Mouse (Mus musculus) limb, embryonic 15.5 days (tissue): ENCODE measurements at regions not wholly inside any gene's neighbourhood (a gene's known extent, or its start where the extent isn't known, plus 50 kb on each side); places are given as distances from the start of the nearest gene placed in this dataset.

ENCODE experiments used
- ATAC-seq: fragments of 200-750 bp; cut with Nextera tagmentation; 2 replicates; pipeline ENCODE4 v1.8.0; 2017; ENCODE audit warnings: low read depth, moderate TSS enrichment; ENCODE audit not compliant: insufficient number of reproducible peaks, low FRiP score, low TSS enrichment
- H3K27ac ChIP-seq: fragments of 300-500 bp; sonication (generic); 2 replicates; pipeline ENCODE4 v1.5.1; 2015; ENCODE audit warnings: moderate library complexity, mild to moderate bottlenecking, inconsistent platforms
- H3K27me3 ChIP-seq: fragments of 300-500 bp; sonication (generic); 2 replicates; pipeline ENCODE4 v1.6.1; 2015; ENCODE audit warnings: inconsistent platforms
- H3K36me3 ChIP-seq: fragments of 300-500 bp; sonication (generic); 2 replicates; pipeline ENCODE4 v1.6.1; 2015; ENCODE audit warnings: inconsistent platforms
- H3K4me1 ChIP-seq: fragments of 300-500 bp; sonication (generic); 2 replicates; pipeline ENCODE4 v1.6.1; 2015; ENCODE audit warnings: inconsistent platforms
- H3K4me2 ChIP-seq: fragments of 300-500 bp; sonication (generic); 2 replicates; pipeline ENCODE4 v1.6.1; 2015; ENCODE audit warnings: mild to moderate bottlenecking, inconsistent platforms
- H3K4me3 ChIP-seq: fragments of 300-500 bp; sonication (generic); 2 replicates; pipeline ENCODE4 v1.5.1; 2015; ENCODE audit warnings: mild to moderate bottlenecking, inconsistent platforms
- H3K9ac ChIP-seq: fragments of 300-500 bp; sonication (generic); 2 replicates; pipeline ENCODE4 v1.6.1; 2015; ENCODE audit warnings: inconsistent platforms
- H3K9me3 ChIP-seq: fragments of 300-500 bp; sonication (generic); 2 replicates; pipeline ENCODE4 v1.6.1; 2016; ENCODE audit warnings: inconsistent platforms
- WGBS: fragments of 180-500 bp; shearing (Covaris S2); methylation state at CpG from one replicate; pipeline ENCODE4 v1.1.7; 2015; 5-methylcytosine and 5-hydroxymethylcytosine counted together

DNA sequence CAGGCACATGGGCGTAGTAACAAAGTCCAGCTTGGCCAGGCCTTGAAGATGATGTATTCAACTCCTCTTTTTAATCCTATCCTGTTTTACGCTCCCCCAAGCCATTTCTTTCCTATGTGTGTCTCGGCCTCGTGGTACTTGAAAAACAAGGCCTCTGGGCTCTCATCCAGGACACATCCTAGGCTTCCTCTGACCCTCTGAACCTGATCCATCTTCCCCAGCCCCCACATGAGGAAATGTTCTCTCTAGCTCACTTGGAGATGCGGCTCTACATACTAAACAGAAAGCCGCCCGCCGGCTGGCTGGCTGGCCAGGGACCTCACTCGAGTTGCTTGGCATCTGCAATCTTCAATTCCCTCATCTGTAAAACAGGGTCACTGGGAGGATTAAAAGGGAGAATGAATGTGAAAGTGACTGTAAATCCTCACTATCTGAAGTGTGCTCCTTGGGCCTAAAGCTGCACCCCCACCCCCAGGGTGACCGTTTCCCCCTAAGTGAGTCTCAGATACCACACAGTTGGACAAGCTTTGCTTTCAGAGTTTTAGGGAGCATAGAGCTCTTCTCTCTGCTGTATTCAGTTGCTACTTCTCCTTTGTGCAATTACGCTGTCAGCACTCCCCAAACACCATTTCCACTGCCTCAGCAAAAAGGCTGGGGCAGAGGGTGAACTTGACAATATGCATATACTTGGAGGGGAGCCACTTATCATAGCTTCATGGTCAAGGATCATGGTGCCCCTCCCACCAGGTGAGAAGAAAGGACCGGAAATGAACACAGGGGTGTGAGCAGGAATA lies 109.7 kb downstream of the H2al1j start:
- ATAC-seq: no peak
- WGBS: 60% methylated on average over 12 of the region's 12 CpGs
- H3K36me3 ChIP-seq: no peaks in the 10 kb centered on the region
- peaks cover 39% of the 10 kb centered on the region for H3K27me3 ChIP-seq
- H3K9me3 ChIP-seq: no peaks in the 10 kb centered on the region
- peaks cover 8% of the 10 kb centered on the region for H3K4me1 ChIP-seq
- no peak overlapping the region for H3K9ac ChIP-seq
- H3K27ac ChIP-seq: no peak overlapping the region; the same call in 1 of the 2 replicates
- no peak overlapping the region for H3K4me2 ChIP-seq
- no peak overlapping the region for H3K4me3 ChIP-seq

DNA sequence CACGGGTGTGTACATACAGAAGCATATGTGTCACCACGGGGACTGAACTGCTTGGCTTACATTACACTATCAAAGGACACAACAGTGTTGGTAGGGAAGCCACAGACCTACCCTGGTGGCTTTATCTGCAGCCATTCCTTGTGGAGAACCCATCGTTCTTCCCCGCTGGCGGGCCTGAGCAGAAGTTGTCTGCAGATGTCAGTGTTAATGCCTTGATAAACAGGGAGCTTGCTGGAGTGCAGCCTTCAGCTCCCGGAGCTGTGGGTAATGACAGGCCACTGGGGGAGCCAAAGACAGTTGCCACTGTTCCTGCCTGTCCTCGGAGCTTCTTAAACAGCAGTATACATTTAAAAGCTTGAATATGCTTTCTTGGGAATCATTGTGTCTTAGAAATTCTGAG lies 115.9 kb downstream of the H2al1j start:
- no peak overlapping the region for H3K9ac ChIP-seq
- 63% methylated on average over 7 of the region's 7 CpGs for WGBS
- H3K36me3 ChIP-seq: no peaks in the 10 kb centered on the region
- H3K4me1 ChIP-seq: 0 out of 2 replicates have a peak, but pooled peaks cover 8% of the 10 kb centered on the region
- no peak overlapping the region for H3K4me3 ChIP-seq
- no peak for ATAC-seq
- peaks cover 37% of the 10 kb centered on the region for H3K27me3 ChIP-seq
- no peaks in the 10 kb centered on the region for H3K9me3 ChIP-seq
- H3K4me2 ChIP-seq: no peak overlapping the region
- no peak overlapping the region for H3K27ac ChIP-seq

DNA sequence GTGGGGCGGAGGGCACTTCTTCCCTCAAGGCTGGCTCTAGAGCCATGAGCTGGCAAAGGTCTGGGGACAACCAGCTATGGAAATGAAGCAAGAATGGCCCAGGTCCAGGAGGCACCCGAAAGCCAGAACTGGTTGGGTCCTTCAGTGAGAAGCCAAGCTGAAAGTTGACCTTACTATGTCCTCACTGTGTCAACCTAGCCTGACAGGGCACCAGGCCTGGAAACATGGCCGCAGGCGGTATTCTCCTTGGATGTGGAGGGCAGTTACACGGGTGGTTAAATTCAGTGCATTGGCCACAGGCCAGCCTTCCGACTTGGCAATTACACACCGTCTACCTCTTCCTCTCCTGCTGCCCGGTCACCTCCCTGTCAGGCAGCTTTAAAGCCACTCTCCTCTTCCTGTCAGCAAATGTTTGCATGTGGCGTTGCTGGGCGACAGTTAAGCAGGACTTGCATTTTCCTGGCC lies 116.7 kb downstream of the H2al1j start:
- WGBS: 51% methylated on average over 10 of the region's 10 CpGs
- Histone ChIP-seq H3K36me3 (no peaks in the 10 kb centered on the region), H3K27ac (no peak overlapping the region), H3K4me3 (no peak overlapping the region), H3K27me3 (peaks cover 32% of the 10 kb centered on the region), H3K9me3 (no peaks in the 10 kb centered on the region), H3K4me1 (0 out of 2 replicates have a peak, but pooled peaks cover 8% of the 10 kb centered on the region), H3K9ac (no peak overlapping the region), H3K4me2 (no peak overlapping the region)
- ATAC-seq: no peak

DNA sequence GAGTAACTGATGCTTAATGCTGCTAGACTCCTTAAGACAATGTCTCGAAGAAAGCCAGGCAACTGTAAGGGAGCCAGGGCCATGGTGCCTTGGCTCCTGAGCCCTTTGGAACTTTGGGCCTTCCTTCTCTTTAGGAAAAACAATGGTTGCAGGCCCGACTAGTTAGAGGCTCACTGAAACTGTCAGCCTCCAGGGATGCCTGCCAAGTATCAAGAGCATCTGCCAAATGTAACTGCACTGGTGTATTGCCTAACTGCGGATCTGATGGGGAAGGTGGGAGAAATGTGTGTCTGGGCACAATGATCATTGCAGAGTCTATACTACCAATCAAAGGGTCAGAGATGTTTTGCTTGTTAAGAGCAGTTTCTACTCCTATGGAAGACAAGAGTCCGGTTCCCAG lies 121.1 kb downstream of the H2al1j start:
- no peak overlapping the region for H3K4me2 ChIP-seq
- no peak for ATAC-seq
- H3K27me3 ChIP-seq: peaks cover 19% of the 10 kb centered on the region
- WGBS: 76% methylated on average over 4 of the region's 4 CpGs
- no peaks in the 10 kb centered on the region for H3K36me3 ChIP-seq
- 0 out of 2 replicates have a peak, but pooled peaks cover 8% of the 10 kb centered on the region for H3K4me1 ChIP-seq
- H3K9ac ChIP-seq: no peak overlapping the region
- H3K9me3 ChIP-seq: no peaks in the 10 kb centered on the region
- H3K4me3 ChIP-seq: no peak overlapping the region
- H3K27ac ChIP-seq: no peak overlapping the region

DNA sequence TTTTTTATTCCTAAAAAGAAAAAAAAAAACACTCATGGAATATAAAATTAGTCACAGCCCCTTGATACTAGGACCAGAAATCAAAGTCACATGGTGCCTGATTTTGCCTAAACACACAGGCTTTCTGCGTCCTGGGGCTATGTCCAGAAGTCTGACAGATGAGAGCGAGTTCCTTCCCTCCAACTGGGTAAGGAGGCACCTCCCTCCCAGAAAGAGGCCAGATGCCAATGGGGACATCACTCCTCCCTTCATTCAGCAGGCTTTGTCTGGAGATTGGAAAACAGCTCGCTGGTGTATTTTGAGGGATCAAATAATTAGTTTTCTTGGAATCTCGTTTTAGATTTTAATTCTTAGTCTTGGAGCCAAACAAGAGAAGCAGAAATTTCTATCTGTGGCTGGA lies 130.9 kb downstream of the H2al1j start:
- peaks cover 13% of the 10 kb centered on the region; the same call in 1 of the 2 replicates for H3K27me3 ChIP-seq
- H3K27ac ChIP-seq: no peak overlapping the region
- no peaks in the 10 kb centered on the region for H3K36me3 ChIP-seq
- H3K9me3 ChIP-seq: no peaks in the 10 kb centered on the region
- H3K9ac ChIP-seq: no peak overlapping the region
- ATAC-seq: no peak
- H3K4me2 ChIP-seq: no peak overlapping the region
- 0 out of 2 replicates have a peak, but pooled peaks cover 2% of the 10 kb centered on the region for H3K4me1 ChIP-seq
- 40% methylated on average over 4 of the region's 4 CpGs for WGBS
- no peak overlapping the region for H3K4me3 ChIP-seq

DNA sequence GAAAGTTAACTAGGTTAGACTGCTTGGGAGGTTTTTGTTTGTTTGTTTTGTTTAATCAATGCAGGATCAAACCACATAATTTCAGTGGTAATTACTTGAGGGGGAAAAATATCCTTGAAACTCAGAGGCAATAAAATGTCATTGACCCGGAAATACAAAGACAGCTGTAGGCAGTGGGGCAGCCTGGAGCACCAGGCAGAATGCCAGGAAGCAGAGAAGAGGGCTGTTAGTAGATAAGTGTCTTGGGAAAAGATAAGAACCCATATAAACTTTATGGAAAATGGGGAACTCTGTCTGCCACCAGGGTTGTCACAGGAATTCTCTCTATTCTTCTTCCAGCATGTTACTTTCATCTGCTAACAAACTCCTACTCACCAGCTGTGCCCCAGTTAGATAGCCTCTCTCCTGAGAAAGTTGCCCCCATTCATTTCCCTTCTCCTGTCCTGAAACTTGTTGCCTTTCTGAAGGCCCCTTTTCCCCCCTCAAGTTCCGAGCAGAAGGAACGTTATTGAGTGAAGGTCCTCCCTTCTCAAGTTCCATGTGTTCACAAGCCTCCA lies 136.4 kb downstream of the H2al1j start:
- Histone ChIP-seq H3K27me3 (peaks cover 16% of the 10 kb centered on the region; the same call in 1 of the 2 replicates), H3K4me1 (0 out of 2 replicates have a peak, but pooled peaks cover 2% of the 10 kb centered on the region), H3K9ac (no peak overlapping the region), H3K9me3 (no peaks in the 10 kb centered on the region), H3K4me3 (no peak overlapping the region), H3K27ac (no peak overlapping the region), H3K36me3 (no peaks in the 10 kb centered on the region), H3K4me2 (no peak overlapping the region)
- 40% methylated on average over 3 of the region's 3 CpGs for WGBS
- no peak for ATAC-seq

DNA sequence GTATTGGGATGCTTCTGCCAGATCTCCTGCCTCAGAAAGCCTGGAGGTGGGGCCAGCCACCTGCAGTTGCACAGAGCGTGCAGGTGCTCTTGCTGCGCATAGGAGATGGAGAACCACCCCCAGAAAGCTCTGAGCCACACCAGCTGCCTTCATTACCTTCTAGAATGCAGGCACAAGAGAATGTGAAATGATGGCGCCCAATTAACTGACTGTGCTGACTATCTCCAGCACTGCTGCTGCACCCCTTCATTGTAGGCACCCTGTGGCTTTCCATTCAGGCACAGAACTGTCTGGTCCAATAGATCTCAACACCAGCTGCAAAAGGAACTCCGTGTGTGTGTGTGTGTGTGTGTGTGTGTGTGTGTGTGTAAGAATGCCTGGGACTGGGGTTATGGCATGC lies 138.6 kb downstream of the H2al1j start:
- H3K9me3 ChIP-seq: no peaks in the 10 kb centered on the region
- H3K4me2 ChIP-seq: no peak overlapping the region
- no peak overlapping the region for H3K4me3 ChIP-seq
- 75% methylated on average over 4 of the region's 4 CpGs for WGBS
- H3K9ac ChIP-seq: no peak overlapping the region
- 0 out of 2 replicates have a peak, but pooled peaks cover 2% of the 10 kb centered on the region for H3K4me1 ChIP-seq
- peaks cover 23% of the 10 kb centered on the region; the same call in 1 of the 2 replicates for H3K27me3 ChIP-seq
- no peak overlapping the region for H3K27ac ChIP-seq
- no peak for ATAC-seq
- H3K36me3 ChIP-seq: no peaks in the 10 kb centered on the region

DNA sequence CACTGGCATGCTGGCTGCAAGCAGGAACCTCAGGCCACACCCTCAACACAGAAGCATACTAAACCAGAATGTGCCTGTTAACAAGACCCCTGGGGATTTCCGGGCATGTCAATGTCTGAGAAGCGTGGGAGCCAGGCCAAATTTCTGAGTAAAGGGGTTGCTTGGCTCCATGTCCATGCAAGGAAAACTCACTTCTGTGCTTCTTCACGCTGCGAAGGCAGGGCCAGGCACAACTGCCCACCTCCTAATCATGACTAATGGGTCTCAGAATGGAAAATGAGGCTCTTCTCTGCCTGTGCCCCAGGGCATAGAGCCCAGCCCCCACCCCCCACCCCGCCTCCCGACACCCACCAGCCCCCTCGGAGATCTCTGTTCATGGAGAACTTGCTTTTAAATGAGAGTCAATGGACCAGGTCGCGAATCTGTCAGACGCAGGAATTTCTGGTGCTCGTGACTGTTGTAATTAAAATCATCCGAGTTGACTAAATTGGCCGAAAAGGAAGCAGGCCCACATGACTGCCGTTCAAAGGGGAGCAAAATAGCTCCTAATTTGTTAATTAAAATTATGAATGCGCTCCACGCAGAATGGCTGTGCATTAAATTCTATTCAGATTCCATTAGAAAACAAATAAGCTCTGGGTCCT lies 152.2 kb downstream of the H2al1j start:
- H3K36me3 ChIP-seq: no peaks in the 10 kb centered on the region
- H3K4me3 ChIP-seq: no peak overlapping the region
- no peak for ATAC-seq
- no peak overlapping the region for H3K9ac ChIP-seq
- 48% methylated on average over 16 of the region's 16 CpGs for WGBS
- H3K4me2 ChIP-seq: no peak overlapping the region
- H3K4me1 ChIP-seq: peaks cover 4% of the 10 kb centered on the region; the same call in 1 of the 2 replicates
- peaks cover 14% of the 10 kb centered on the region for H3K27me3 ChIP-seq
- no peak overlapping the region for H3K27ac ChIP-seq
- no peaks in the 10 kb centered on the region for H3K9me3 ChIP-seq

DNA sequence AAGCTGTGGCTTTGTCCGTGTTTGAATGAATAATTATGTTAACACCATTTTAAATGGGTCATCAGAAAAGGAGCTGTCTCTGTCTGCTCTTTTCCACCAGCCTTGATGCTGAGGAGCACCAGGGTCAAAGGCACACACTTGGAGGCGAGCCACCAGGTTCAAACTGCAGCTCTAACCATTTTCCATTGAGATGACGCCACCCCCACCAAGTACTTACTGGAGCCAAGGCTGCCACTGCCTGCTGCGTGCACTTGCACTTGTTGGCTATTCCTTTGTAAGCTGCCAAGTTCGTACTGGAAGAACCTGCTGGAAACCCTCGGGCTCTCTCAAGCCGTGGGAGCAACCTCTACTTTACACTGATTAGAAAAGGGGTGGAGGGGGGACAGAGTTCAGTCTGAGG lies 154.5 kb downstream of the H2al1j start:
- Histone ChIP-seq H3K4me3 (no peak overlapping the region), H3K9ac (no peak overlapping the region), H3K4me1 (peaks cover 10% of the 10 kb centered on the region; the same call in 1 of the 2 replicates), H3K4me2 (no peak overlapping the region), H3K9me3 (no peaks in the 10 kb centered on the region), H3K36me3 (no peaks in the 10 kb centered on the region), H3K27me3 (peaks cover 14% of the 10 kb centered on the region), H3K27ac (no peak overlapping the region)
- ATAC-seq: no peak
- 56% methylated on average over 7 of the region's 7 CpGs for WGBS

DNA sequence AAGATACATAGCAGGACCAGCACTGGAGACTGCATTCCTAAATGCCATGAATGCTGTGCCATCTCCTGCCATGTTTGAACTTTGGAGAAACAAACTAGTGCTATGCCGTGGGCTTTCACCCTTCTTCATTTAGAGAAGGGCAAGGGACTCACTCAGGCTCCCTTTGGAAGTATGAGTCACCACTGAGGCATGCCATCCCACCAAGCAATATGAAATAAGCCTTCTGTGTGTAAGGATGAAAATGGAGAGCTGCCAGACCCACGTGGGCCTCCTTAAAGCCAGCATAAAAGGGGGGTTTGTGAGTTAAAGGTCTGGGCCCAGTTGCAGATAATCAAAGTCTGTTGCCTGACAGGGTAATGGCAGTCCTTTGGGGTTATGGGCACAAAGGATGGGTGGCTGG lies 159.0 kb downstream of the H2al1j start:
- Histone ChIP-seq H3K9me3 (no peaks in the 10 kb centered on the region), H3K27ac (peak overlapping the region; percentile 27), H3K4me2 (no peak overlapping the region), H3K36me3 (no peaks in the 10 kb centered on the region), H3K27me3 (peaks cover 18% of the 10 kb centered on the region), H3K4me3 (no peak overlapping the region), H3K4me1 (peaks cover 11% of the 10 kb centered on the region; the same call in 1 of the 2 replicates), H3K9ac (no peak overlapping the region)
- 33% methylated on average over 2 of the region's 2 CpGs for WGBS
- ATAC-seq: 0 out of 2 replicates have a peak, but pooled peaks have one; percentile 55

DNA sequence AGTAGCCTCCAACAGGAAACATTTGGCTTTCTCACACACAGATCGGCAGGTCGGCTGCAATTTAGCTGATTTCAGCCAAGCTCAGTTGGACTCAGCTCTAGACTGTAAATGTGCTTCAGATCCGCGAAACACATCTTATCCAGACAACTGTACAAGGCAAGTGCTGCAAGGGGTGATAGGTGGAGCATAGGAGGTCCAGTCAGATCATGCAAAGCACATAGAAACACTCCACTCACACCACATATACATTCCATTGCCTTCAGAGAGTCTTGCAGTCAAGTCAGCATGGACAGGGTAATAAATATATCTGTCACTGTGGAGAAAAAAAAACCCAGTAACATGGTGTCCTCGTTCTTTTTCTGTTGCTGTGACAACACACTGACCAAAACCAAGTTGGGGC lies 160.3 kb downstream of the H2al1j start:
- ATAC-seq: no peak
- peaks cover 20% of the 10 kb centered on the region for H3K27me3 ChIP-seq
- no peak overlapping the region for H3K9ac ChIP-seq
- no peak overlapping the region for H3K4me2 ChIP-seq
- no peaks in the 10 kb centered on the region for H3K36me3 ChIP-seq
- no peak overlapping the region for H3K27ac ChIP-seq
- WGBS: 56% methylated on average over 5 of the region's 5 CpGs
- no peak overlapping the region for H3K4me3 ChIP-seq
- H3K4me1 ChIP-seq: peaks cover 18% of the 10 kb centered on the region
- H3K9me3 ChIP-seq: no peaks in the 10 kb centered on the region
